Mouse (Mus musculus) lung, postnatal 0 days (tissue): ENCODE results near the gene Nrg3.

Experiments used
- CTCF ChIP-seq: IDR thresholded peaks from 2 replicates; pipeline ENCODE4 v1.5.1; 2016; ENCODE audit warnings: antibody characterized with exemption, mild to moderate bottlenecking
- EP300 ChIP-seq: IDR thresholded peaks from 2 replicates; pipeline ENCODE4 v1.6.1; 2016; ENCODE audit warnings: antibody characterized with exemption, mild to moderate bottlenecking, control low read depth

- TF ChIP-seq CTCF, result no peak
- no peak for TF ChIP-seq EP300
Observed at GRCm38 (mm10) chr14:38659973-38660372, 812.9 kb downstream of the Nrg3 start.
